Mouse (Mus musculus) right cerebral cortex, adult 18-20 months (tissue): ENCODE measurements around the gene Gm9639.
"Not testable (repeated sequence)": the region's sequence is repeated elsewhere in the genome, so short reads cannot be mapped to it uniquely, and the experiment has no call there.

Experiments used
- DNase-seq: peaks from one replicate; pipeline ENCODE4 v3.0.0; 2022; ENCODE audit warnings: mixed read lengths

Gene Gm9639

DNA sequence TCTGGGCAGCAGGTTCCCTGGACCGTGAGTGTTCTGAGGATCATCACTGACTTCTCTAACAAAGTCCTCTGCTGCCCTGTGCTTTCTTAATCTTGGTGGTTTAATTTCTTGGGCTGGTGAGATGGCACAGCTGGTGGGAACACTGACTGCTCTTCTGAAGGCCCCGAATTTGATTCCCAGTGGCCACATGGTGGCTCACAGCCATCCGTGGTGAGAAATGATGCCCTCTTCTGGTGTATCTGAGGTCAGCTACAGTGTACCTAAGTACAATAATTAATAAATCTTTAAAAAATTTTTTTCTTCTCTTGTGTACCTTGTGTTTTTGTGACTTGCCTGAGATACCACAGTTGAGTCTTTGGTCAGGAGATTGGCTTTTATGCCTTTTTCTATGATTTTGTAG is 42.6 kb downstream of the Gm9639 start:
- not testable (repeated sequence) for DNase-seq

DNA sequence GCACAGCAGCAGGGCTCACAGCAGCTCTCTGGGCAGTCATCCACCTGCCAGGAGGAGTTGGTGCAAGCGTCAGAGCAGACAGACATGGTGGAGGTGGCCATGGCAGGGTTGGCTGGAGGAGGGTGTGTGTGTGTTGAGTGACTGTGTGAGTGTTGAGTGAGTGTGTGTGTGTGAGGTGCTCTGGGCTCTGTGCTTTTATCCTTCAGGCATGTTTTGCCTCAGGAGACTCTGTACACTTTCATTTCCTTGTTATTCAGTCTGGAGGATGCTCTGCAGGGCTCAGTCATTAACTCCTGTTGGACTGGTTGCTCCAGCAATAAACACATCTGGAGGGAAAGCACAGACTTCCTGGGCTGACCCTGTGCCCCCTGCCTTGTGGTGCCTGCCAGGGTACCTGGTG is 43.6 kb downstream of the Gm9639 start, which contains the start of gene Gm9736:
Gene Gm9736, minus strand, starts transcription at position 101 of the 400 bp plus-strand sequence.
- not testable (repeated sequence) for DNase-seq

DNA sequence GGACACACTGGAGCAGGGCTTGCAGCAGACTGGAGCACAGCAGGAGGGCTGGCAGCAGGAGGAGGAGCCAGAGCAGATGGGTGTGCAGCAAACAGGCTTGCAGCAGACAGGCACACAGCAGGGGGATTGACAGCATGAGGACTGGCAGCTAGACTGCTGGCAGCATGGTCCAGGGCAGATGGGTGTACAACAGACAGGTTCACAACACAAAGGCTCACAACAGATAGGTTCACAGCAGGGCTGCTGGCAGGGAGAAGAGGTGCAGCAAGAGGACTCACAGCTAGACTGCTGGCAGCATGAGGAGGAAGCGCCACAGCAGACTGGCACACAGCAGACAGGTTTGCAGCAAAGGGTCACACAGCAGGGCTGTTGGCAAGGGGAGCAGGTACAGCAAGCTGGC is 44.2 kb downstream of the Gm9639 start:
- DNase-seq, result not testable (repeated sequence)
